Mouse (Mus musculus): ENCODE results near the gene Gpa33.

Gene Gpa33

GRCm38 (mm10) chr1:166130224-166130860 lies at the start of gene Gpa33:
Gene Gpa33, plus strand, starts transcription at chr1:166130238.
- DNase-seq (ENCODE audit: extremely low spot score, low read depth, low spot score), result no peak

- DNase-seq (ENCODE audit: extremely low spot score, low read depth, low spot score), result no peak
Measured at GRCm38 (mm10) chr1:166088446-166089170, 41.4 kb upstream of the Gpa33 start.

GRCm38 (mm10) chr1:166089337-166089736 lies 40.7 kb upstream of the Gpa33 start:
- no peak for DNase-seq (ENCODE audit: extremely low spot score, low read depth, low spot score)

- DNase-seq (ENCODE audit: extremely low spot score, low read depth, low spot score), result no peak
Measured at GRCm38 (mm10) chr1:166089739-166090138, 40.3 kb upstream of the Gpa33 start.

- no peak for DNase-seq (ENCODE audit: extremely low spot score, low read depth, low spot score)
Measured at GRCm38 (mm10) chr1:166090306-166090705, 39.7 kb upstream of the Gpa33 start.

GRCm38 (mm10) chr1:166094462-166094861 lies 35.6 kb upstream of the Gpa33 start:
- no peak for DNase-seq (ENCODE audit: extremely low spot score, low read depth, low spot score)

- DNase-seq (ENCODE audit: extremely low spot score, low read depth, low spot score), result no peak
Measured at GRCm38 (mm10) chr1:166098120-166098519, 31.9 kb upstream of the Gpa33 start.

GRCm38 (mm10) chr1:166102920-166103608 lies 27.0 kb upstream of the Gpa33 start:
- peak; percentile 57 for DNase-seq (ENCODE audit: extremely low spot score, low read depth, low spot score)

GRCm38 (mm10) chr1:166104858-166105257 lies 25.2 kb upstream of the Gpa33 start:
- DNase-seq (ENCODE audit: extremely low spot score, low read depth, low spot score), result no peak

GRCm38 (mm10) chr1:166105464-166105863 lies 24.6 kb upstream of the Gpa33 start:
- DNase-seq (ENCODE audit: extremely low spot score, low read depth, low spot score), result no peak

- no peak for DNase-seq (ENCODE audit: extremely low spot score, low read depth, low spot score)
Measured at GRCm38 (mm10) chr1:166114986-166115385, 15.1 kb upstream of the Gpa33 start.

- no peak for DNase-seq (ENCODE audit: extremely low spot score, low read depth, low spot score)
Measured at GRCm38 (mm10) chr1:166115719-166116118, 14.3 kb upstream of the Gpa33 start.

GRCm38 (mm10) chr1:166117866-166118639 lies 12.0 kb upstream of the Gpa33 start:
- DNase-seq (ENCODE audit: extremely low spot score, low read depth, low spot score), result peak; percentile 26

- DNase-seq (ENCODE audit: extremely low spot score, low read depth, low spot score), result no peak
Measured at GRCm38 (mm10) chr1:166122114-166122513, 7.9 kb upstream of the Gpa33 start.

- no peak for DNase-seq (ENCODE audit: extremely low spot score, low read depth, low spot score)
Measured at GRCm38 (mm10) chr1:166123045-166123444, 7.0 kb upstream of the Gpa33 start.

- DNase-seq (ENCODE audit: extremely low spot score, low read depth, low spot score), result no peak
Measured at GRCm38 (mm10) chr1:166123751-166124150, 6.3 kb upstream of the Gpa33 start.

GRCm38 (mm10) chr1:166124932-166125593 lies 5.0 kb upstream of the Gpa33 start:
- no peak for DNase-seq (ENCODE audit: extremely low spot score, low read depth, low spot score)

GRCm38 (mm10) chr1:166126290-166126689 lies 3.7 kb upstream of the Gpa33 start:
- no peak for DNase-seq (ENCODE audit: extremely low spot score, low read depth, low spot score)

GRCm38 (mm10) chr1:166126795-166127194 lies 3.2 kb upstream of the Gpa33 start:
- no peak for DNase-seq (ENCODE audit: extremely low spot score, low read depth, low spot score)

- DNase-seq (ENCODE audit: extremely low spot score, low read depth, low spot score), result peak; percentile 44
Measured at GRCm38 (mm10) chr1:166127719-166128118, 2.3 kb upstream of the Gpa33 start, which contains the start of gene Dusp27. Gene Dusp27, minus strand, starts transcription at chr1:166127922.

- no peak for DNase-seq (ENCODE audit: extremely low spot score, low read depth, low spot score)
Measured at GRCm38 (mm10) chr1:166128551-166128950, 1.5 kb upstream of the Gpa33 start.
